Mouse (Mus musculus) lung, adult 2 months (tissue): ENCODE results near the gene Fhad1. TPM values are rescaled to one million over a fixed set of nuclear protein-coding genes. Genes with fewer than 3 reads are reported as not detected.
"Not testable (repeated sequence)": the region's sequence is repeated elsewhere in the genome, so short reads cannot be mapped to it uniquely, and the experiment has no call there.

Source experiments
- DNase-seq: peaks from one replicate; pipeline ENCODE4 v3.0.0; 2022
- H3K4me1 ChIP-seq: fragments of 200-500 bp; 2 replicates; pipeline ENCODE4 v1.6.1; 2011; ENCODE audit warnings: low read length; ENCODE audit not compliant: control insufficient read depth, insufficient read depth
- H3K4me3 ChIP-seq: fragments of 200-500 bp; replicated peaks from 2 replicates; pipeline ENCODE3; 2011; ENCODE audit warnings: low read depth, mild to moderate bottlenecking, control low read depth, low read length; ENCODE audit errors: extremely low read depth
- CTCF ChIP-seq: fragments of 200-500 bp; IDR thresholded peaks from 2 replicates; pipeline ENCODE4 v1.5.1; 2011; ENCODE audit warnings: mild to moderate bottlenecking, low read length, control low read depth; ENCODE audit not compliant: insufficient read depth
- POLR2A ChIP-seq: fragments of 200-500 bp; IDR thresholded peaks from 2 replicates; pipeline ENCODE4 v1.6.1; 2011; ENCODE audit warnings: low read depth, mild to moderate bottlenecking, control low read depth, low read length, borderline replicate concordance; ENCODE audit errors: extremely low read depth
- WGBS: fragments of 180-500 bp; shearing (Covaris S2); methylation state at CpG from one replicate; pipeline ENCODE4 v1.1.7; 2018; 5-methylcytosine and 5-hydroxymethylcytosine counted together
- polyA plus RNA-seq: library from polyadenylated mRNA; depleted of rRNA; stranded (reverse); fragments of >200 nt; gene quantifications from 2 replicates; pipeline ENCODE4 v1.2.3, GENCODE M21; 2012

The Fhad1 gene
- polyA plus RNA-seq, 1 experiment = 7.9 TPM

GRCm38 (mm10) chr4:142053661-142054448 is 39.0 kb upstream of the Fhad1 start:
- Histone ChIP-seq H3K4me1 (no peaks in the 10 kb centered on the region), H3K4me3 (no peak overlapping the region)
- TF ChIP-seq CTCF (no peak), POLR2A (no peak)
- no peak for DNase-seq
- WGBS = 55% methylated on average over 9 of the region's 9 CpGs

GRCm38 (mm10) chr4:142053261-142053660 is 38.4 kb upstream of the Fhad1 start:
- H3K4me1 ChIP-seq = no peaks in the 10 kb centered on the region
- TF ChIP-seq POLR2A (no peak), CTCF (no peak)
- DNase-seq = no peak
- 46% methylated on average over 4 of the region's 4 CpGs for WGBS
- no peak overlapping the region for H3K4me3 ChIP-seq

- no peak for DNase-seq
- Histone ChIP-seq H3K4me3 (no peak overlapping the region), H3K4me1 (no peaks in the 10 kb centered on the region)
- TF ChIP-seq CTCF (no peak), POLR2A (no peak)
- 46% methylated on average over 21 of the region's 22 CpGs for WGBS
These were observed 37.7 kb upstream of the Fhad1 start for GRCm38 (mm10) chr4:142052391-142053132.

- not testable (repeated sequence) for DNase-seq, H3K4me1 ChIP-seq, H3K4me3 ChIP-seq
- WGBS = 91% methylated on average over 6 of the region's 6 CpGs
These were observed 37.0 kb upstream of the Fhad1 start for GRCm38 (mm10) chr4:142051883-142052282.

- no peak for DNase-seq
- TF ChIP-seq CTCF = no peak
- no peak for TF ChIP-seq POLR2A
- WGBS = 96% methylated on average over 5 of the region's 5 CpGs
- H3K4me3 ChIP-seq = no peak overlapping the region
- H3K4me1 ChIP-seq = no peaks in the 10 kb centered on the region
These were observed 35.1 kb upstream of the Fhad1 start for GRCm38 (mm10) chr4:142049963-142050362.

GRCm38 (mm10) chr4:142048391-142048790 is 33.5 kb upstream of the Fhad1 start:
- Histone ChIP-seq H3K4me1 (no peaks in the 10 kb centered on the region), H3K4me3 (no peak overlapping the region)
- no peak for DNase-seq
- no peak for TF ChIP-seq CTCF
- TF ChIP-seq POLR2A = no peak
- 59% methylated on average over 8 of the region's 8 CpGs for WGBS

GRCm38 (mm10) chr4:142047005-142047404 is 32.1 kb upstream of the Fhad1 start:
- Histone ChIP-seq H3K4me3 (no peak overlapping the region), H3K4me1 (no peaks in the 10 kb centered on the region)
- no peak for DNase-seq
- TF ChIP-seq CTCF (no peak), POLR2A (no peak)
- 74% methylated on average over 5 of the region's 5 CpGs for WGBS

GRCm38 (mm10) chr4:142046496-142046895 is 31.6 kb upstream of the Fhad1 start:
- Histone ChIP-seq H3K4me3 (no peak overlapping the region), H3K4me1 (no peaks in the 10 kb centered on the region)
- WGBS = 71% methylated on average over 7 of the region's 7 CpGs
- no peak for DNase-seq
- TF ChIP-seq CTCF = no peak
- no peak for TF ChIP-seq POLR2A

GRCm38 (mm10) chr4:142045595-142046163 is 30.8 kb upstream of the Fhad1 start:
- WGBS = 77% methylated on average over 14 of the region's 14 CpGs
- no peaks in the 10 kb centered on the region for H3K4me1 ChIP-seq
- no peak for TF ChIP-seq CTCF
- no peak for TF ChIP-seq POLR2A
- no peak overlapping the region for H3K4me3 ChIP-seq
- DNase-seq = no peak

GRCm38 (mm10) chr4:142044452-142044851 is 29.6 kb upstream of the Fhad1 start:
- H3K4me1 ChIP-seq = no peaks in the 10 kb centered on the region
- WGBS = 64% methylated on average over 12 of the region's 12 CpGs
- DNase-seq = no peak
- H3K4me3 ChIP-seq = no peak overlapping the region
- TF ChIP-seq CTCF (no peak), POLR2A (no peak)
